Mouse (Mus musculus) heart, postnatal 0 days (tissue): ENCODE data around the gene Rtl3. TPM values are rescaled to one million over a fixed set of nuclear protein-coding genes. Genes with fewer than 3 reads are reported as not detected.

Source experiments
- ATAC-seq: fragments of 200-750 bp; cut with Nextera tagmentation; 2 replicates; pipeline ENCODE4 v1.8.0; 2017; ENCODE audit warnings: low read depth, moderate number of reproducible peaks, moderate library complexity; ENCODE audit not compliant: insufficient read depth
- DNase-seq: peaks from one replicate; pipeline ENCODE4 v3.0.0-alpha.2; 2016; ENCODE audit warnings: low spot score
- H3K27ac ChIP-seq: fragments of 300-500 bp; sonication (generic); 2 replicates; pipeline ENCODE4 v1.5.1; 2014; ENCODE audit warnings: low read depth, mild to moderate bottlenecking
- H3K27me3 ChIP-seq: fragments of 300-500 bp; sonication (generic); 2 replicates; pipeline ENCODE4 v1.6.1; 2014; ENCODE audit warnings: low read length, mixed read lengths; ENCODE audit not compliant: control insufficient read depth, insufficient read depth
- H3K36me3 ChIP-seq: fragments of 300-500 bp; sonication (generic); replicated peaks from 2 replicates; pipeline ENCODE4 v1.6.1; 2014; ENCODE audit warnings: low read length, mixed read lengths; ENCODE audit not compliant: control insufficient read depth, insufficient read depth
- H3K4me1 ChIP-seq: fragments of 300-500 bp; sonication (generic); 2 replicates; pipeline ENCODE4 v1.6.1; 2014; ENCODE audit warnings: antibody characterized with exemption; ENCODE audit not compliant: control insufficient read depth, insufficient read depth
- H3K4me2 ChIP-seq: fragments of 300-500 bp; sonication (generic); 2 replicates; pipeline ENCODE4 v1.6.1; 2014; ENCODE audit warnings: low read depth, mild to moderate bottlenecking, low read length, moderate library complexity
- H3K4me3 ChIP-seq: fragments of 300-500 bp; sonication (generic); 2 replicates; pipeline ENCODE4 v1.5.1; 2014; ENCODE audit warnings: low read depth, low read length
- H3K9ac ChIP-seq: fragments of 300-500 bp; sonication (generic); replicated peaks from 2 replicates; pipeline ENCODE4 v1.6.1; 2014; ENCODE audit warnings: low read depth, low read length, mixed read lengths
- H3K9me3 ChIP-seq: fragments of 300-500 bp; sonication (generic); replicated peaks from 2 replicates; pipeline ENCODE4 v1.6.1; 2016; ENCODE audit warnings: low read length; ENCODE audit not compliant: control insufficient read depth
- CTCF ChIP-seq: IDR thresholded peaks from 2 replicates; pipeline ENCODE4 v1.5.1; 2016; ENCODE audit warnings: antibody characterized with exemption, control low read depth, low read depth
- EP300 ChIP-seq: IDR thresholded peaks from 2 replicates; pipeline ENCODE4 v1.6.1; 2016; ENCODE audit warnings: antibody characterized with exemption, low read depth
- WGBS: fragments of 180-500 bp; shearing (Covaris S2); extraction: QIAGEN DNeasy Blood & Tissue Kit; methylation state at CpG from one replicate; pipeline ENCODE4 v1.1.7; 2014; 5-methylcytosine and 5-hydroxymethylcytosine counted together
- polyA plus RNA-seq: library from polyadenylated mRNA; unstranded; fragments of >200 nt; fragmentation: Nextera tagmentation; extraction: Ambion mirVana; gene quantifications from 2 replicates; pipeline ENCODE4 v1.2.1, GENCODE M21; 2015
- total RNA-seq: library from RNA; depleted of rRNA; stranded (reverse); fragments of >200 nt; gene quantifications from 2 replicates; pipeline ENCODE4 v1.2.3, GENCODE M21; 2014; ENCODE audit warnings: low replicate concordance; rRNA removed

Rtl3 gene
- total and polyA plus RNA-seq, 2 experiments from 2014 or later, result 7.3 to 11.6 TPM

GRCm38 (mm10) chrX:106839591-106839990 lies 853 bp downstream of the Rtl3 start:
- Histone ChIP-seq H3K9ac (no peak overlapping the region), H3K4me1 (no peaks in the 10 kb centered on the region), H3K36me3 (no peaks in the 10 kb centered on the region), H3K4me2 (peak overlapping the region; percentile 40), H3K27me3 (no peaks in the 10 kb centered on the region), H3K9me3 (no peaks in the 10 kb centered on the region), H3K4me3 (peak overlapping the region; percentile 18; the same call in 1 of the 2 replicates), H3K27ac (peak overlapping the region; percentile 48; the same call in 1 of the 2 replicates)
- WGBS, result 35% methylated on average over 5 of the region's 5 CpGs
- TF ChIP-seq EP300 (no peak), CTCF (no peak)
- DNase-seq, result peak; percentile 5
- peak; percentile 60; the same call in 1 of the 2 replicates for ATAC-seq

GRCm38 (mm10) chrX:106830494-106830893 lies 9.9 kb downstream of the Rtl3 start:
- ATAC-seq (peak; percentile 58), DNase-seq (no peak)
- Histone ChIP-seq H3K9ac (no peak overlapping the region), H3K4me1 (no peaks in the 10 kb centered on the region), H3K36me3 (no peaks in the 10 kb centered on the region), H3K27ac (peak overlapping the region; percentile 55), H3K27me3 (no peaks in the 10 kb centered on the region), H3K4me3 (no peak overlapping the region), H3K4me2 (no peak overlapping the region), H3K9me3 (no peaks in the 10 kb centered on the region)
- TF ChIP-seq CTCF, result no peak
- WGBS, result 43% methylated on average over 1 of the region's 1 CpGs

GRCm38 (mm10) chrX:106809560-106810226 lies 30.8 kb downstream of the Rtl3 start:
- 64% methylated on average over 7 of the region's 7 CpGs for WGBS
- no peak overlapping the region for H3K9ac ChIP-seq
- no peak overlapping the region for H3K27ac ChIP-seq
- H3K27me3 ChIP-seq, result no peaks in the 10 kb centered on the region
- no peaks in the 10 kb centered on the region for H3K36me3 ChIP-seq
- no peak overlapping the region for H3K4me3 ChIP-seq
- no peak for TF ChIP-seq EP300
- no peak for TF ChIP-seq CTCF
- no peaks in the 10 kb centered on the region for H3K9me3 ChIP-seq
- H3K4me1 ChIP-seq, result no peaks in the 10 kb centered on the region
- DNase-seq, result no peak
- ATAC-seq, result no peak
- H3K4me2 ChIP-seq, result no peak overlapping the region

- H3K27ac ChIP-seq, result no peak overlapping the region
- no peak overlapping the region for H3K4me3 ChIP-seq
- no peak overlapping the region for H3K4me2 ChIP-seq
- no peak overlapping the region for H3K9ac ChIP-seq
- no peak for ATAC-seq
- no peak for DNase-seq
- TF ChIP-seq EP300 (no peak), CTCF (no peak)
- 58% methylated on average over 2 of the region's 2 CpGs for WGBS
- H3K27me3 ChIP-seq, result no peaks in the 10 kb centered on the region
- no peaks in the 10 kb centered on the region for H3K36me3 ChIP-seq
- H3K9me3 ChIP-seq, result no peaks in the 10 kb centered on the region
- no peaks in the 10 kb centered on the region for H3K4me1 ChIP-seq
Observed at GRCm38 (mm10) chrX:106804387-106804786, 36.1 kb downstream of the Rtl3 start.

GRCm38 (mm10) chrX:106794686-106795085 lies 45.8 kb downstream of the Rtl3 start:
- no peak overlapping the region for H3K9ac ChIP-seq
- H3K36me3 ChIP-seq, result no peaks in the 10 kb centered on the region
- H3K4me3 ChIP-seq, result no peak overlapping the region
- peak; percentile 40 for DNase-seq
- no peaks in the 10 kb centered on the region for H3K27me3 ChIP-seq
- no peak for ATAC-seq
- no peaks in the 10 kb centered on the region for H3K4me1 ChIP-seq
- no peak overlapping the region for H3K4me2 ChIP-seq
- no peak overlapping the region for H3K27ac ChIP-seq
- no peaks in the 10 kb centered on the region for H3K9me3 ChIP-seq
- TF ChIP-seq CTCF (peak; percentile 45), EP300 (no peak)
- 16% methylated on average over 2 of the region's 2 CpGs for WGBS

Other genes with a start within 250 kb of the Rtl3 start
- 0.08 and 0.35 TPM in 2 replicates for gene Cysltr1, start 237.0 kb downstream of the Rtl3 start, total RNA-seq
- 1.5 and 1.7 TPM in 2 replicates for gene Cysltr1, start 237.0 kb downstream of the Rtl3 start, polyA plus RNA-seq
- 9.3 and 16.9 TPM in 2 replicates for gene Lpar4, start 80.0 kb upstream of the Rtl3 start, total RNA-seq
- gene Lpar4, start 80.0 kb upstream of the Rtl3 start, polyA plus RNA-seq, result 10.0 and 10.2 TPM in 2 replicates
- gene P2ry10, start 247.8 kb upstream of the Rtl3 start, total RNA-seq, result 0.15 and 1.1 TPM in 2 replicates
- gene P2ry10, start 247.8 kb upstream of the Rtl3 start, polyA plus RNA-seq, result not detected in 2 replicates